Mouse (Mus musculus): ENCODE measurements around the gene 1700025G04Rik.

The 1700025G04Rik gene

DNA sequence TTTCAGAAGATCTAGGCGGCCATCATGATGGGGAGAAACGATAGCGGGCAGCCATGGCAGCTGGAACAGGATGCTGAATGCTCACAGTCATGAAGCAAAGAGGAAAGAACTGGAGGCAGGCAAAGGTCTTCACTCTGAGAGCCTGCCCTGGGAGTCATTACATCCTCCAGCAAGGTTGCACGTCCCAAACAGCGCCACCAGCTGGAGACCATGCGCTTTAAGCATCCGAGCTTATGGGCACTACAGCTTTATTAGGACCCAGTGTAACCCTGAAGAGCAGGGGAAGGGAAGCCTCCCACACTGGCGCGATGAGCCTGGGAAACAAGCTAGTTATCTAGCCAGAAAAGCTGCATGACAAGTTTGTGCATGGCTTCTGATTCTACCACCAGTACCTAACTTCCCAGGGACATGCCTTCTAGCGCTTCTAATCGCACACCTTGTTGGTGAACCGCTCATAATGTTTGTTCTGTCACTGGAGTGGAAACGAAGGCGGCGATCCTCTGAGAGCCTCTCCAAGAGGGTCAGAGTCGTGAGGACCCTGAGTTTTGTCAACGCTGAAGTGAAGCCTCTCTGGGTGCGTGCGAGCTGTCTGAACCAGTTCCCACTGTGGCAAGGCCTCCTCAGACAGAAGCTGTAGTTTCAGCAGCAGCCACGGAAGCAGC is 228.5 kb downstream of the 1700025G04Rik start:
- in situ Hi-C loops (cut with MboI, MseI) = no loop called here

DNA sequence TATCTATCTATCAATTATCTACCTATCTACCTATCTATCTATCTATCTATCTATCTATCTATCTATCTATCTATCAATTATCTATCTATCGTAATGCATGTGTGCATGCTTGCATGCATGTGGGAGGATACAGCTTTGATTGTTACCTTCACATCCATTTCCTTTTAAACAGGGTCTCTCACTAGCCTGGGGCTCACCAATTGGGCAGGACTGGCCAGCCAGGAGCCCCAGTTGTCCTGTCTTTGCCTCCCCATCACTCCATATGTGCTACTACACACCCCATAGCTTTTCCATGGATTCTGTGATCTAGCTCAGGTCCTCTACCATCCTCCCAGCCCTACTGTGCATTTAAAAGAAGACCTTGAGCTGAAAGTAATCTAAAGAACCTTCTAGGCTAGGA is 231.5 kb downstream of the 1700025G04Rik start:
- in situ Hi-C loops (cut with MboI, MseI) = no loop called here

DNA sequence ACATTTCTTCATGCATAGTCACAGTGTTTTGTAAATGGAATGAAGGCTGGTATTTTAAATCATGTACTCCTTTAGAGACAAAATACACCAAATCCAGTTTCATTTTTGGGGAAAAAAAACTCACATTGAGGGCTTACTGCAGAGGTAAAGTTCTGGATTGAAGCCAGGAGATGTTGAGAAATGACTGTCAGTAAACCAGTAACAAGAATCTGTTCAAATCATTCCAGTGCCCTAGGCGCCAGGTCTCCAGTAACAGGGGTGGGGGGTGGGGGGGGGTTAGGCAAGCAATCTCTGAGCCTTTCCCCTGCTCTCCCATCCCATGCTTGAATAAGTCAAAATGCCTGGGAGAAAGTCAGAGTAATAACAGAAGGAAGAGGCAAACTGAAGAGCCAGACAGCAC is 234.4 kb downstream of the 1700025G04Rik start:
- in situ Hi-C loops (cut with MboI, MseI) = no loop called here

DNA sequence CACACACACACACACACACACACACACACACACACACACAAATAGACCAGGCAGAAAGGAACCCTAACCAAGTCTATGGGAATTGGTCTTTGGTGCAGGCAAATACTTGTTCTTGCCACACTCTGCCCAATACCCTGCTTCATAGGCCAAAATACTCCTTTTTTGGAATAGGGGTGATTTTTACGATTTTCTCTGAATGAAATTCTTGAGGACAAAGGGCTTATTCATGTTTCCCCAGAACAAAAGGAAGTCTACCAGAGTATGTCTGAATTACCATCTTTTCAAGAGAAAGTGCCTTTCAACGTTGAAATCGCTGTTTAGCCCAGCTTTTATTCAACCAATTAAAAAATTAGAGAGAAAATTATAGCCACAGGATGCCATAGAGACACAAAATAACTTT is 237.9 kb downstream of the 1700025G04Rik start:
- in situ Hi-C loops (cut with MboI, MseI) = no loop called here

DNA sequence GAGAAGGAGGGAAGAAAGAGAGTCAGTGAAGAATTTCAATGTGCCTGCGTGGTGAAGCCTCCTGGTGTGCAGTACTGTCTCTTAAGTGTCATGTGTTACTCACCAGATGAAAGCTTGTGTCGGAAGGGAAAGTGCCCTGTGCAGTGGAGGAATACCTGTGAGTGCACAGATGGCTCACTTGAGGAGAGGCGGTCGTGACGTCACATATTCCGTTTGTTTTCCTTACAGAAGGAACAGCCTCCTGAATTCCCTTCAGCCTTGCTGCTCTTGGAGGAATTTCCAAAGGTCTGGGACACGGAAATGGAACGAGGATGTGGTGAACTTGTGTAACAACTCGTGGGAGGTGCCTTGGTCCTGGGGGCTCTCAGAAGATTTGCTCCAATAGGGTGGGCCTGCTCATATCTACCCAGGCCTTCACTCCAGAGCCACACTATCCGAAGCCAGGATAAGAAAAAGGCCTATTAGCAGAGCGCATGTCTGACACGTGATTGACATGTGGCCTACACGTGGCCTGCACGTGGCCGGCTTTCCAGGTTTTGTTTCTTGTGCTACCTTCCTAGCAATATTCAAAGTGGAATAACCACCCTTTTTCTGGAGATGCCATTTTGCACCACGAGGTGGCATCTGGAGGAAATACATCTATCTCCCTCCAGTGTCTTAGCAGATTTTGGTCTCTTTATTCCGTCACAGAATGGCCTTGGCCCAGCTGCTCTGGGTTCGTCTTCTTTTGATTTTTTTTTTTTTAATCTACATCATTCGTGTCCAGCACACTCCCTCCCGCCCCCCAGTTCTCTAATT is 238.7 kb downstream of the 1700025G04Rik start:
- in situ Hi-C loops (cut with MboI, MseI) = no loop called here

DNA sequence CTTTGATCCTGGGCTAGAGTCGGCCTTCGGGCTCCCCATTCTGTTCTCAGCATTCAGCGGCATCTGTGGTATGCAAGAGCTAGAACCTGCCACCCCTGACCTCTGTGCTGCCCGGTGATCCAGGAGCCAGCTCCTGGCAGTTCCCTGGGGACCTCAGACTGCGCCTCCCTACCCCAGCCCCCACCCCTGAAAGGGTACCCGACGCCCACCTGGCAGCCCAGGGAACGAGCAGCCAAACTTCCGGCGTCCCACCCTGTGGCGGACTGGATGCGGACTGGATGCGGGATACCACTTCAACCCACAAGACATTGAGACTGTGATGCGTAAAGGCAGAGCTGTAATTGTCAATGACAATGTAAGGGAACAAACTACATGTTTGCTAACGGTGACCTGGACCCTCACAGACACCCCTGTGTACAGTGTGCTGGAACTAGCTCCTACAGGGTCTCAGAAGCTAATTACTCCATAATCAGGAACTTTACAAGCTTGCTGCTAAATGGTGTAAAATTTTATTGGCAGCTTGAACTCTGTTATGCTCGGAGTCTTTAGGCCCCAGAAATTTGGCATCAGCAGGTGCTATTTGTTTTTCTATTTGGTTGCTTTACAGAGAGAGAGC is 239.8 kb downstream of the 1700025G04Rik start:
- in situ Hi-C loops (cut with MboI, MseI) = loop anchor here (25.0 kb wide), 1 partner anchor 512 kb away; no protein-coding TSS in a partner anchor

DNA sequence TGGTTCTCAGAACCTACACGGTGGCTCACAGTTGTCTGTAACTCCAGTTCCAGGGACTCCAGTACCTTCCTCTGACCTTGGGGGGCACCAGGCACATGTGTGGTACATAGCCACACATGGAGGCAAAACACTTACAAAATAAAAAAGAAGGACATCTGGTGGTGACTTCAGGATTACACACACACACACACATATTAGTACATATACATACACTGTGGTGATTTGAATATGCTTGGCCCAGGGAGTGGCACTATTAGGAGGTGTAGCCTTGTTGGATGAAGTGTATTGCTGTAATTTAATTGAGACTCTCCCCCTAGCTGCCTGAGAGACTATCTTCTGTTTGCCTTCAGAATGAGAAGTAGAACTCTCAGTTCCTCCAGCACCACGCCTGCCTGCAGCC is 241.6 kb downstream of the 1700025G04Rik start:
- in situ Hi-C loops (cut with MboI, MseI) = loop anchor here (25.0 kb wide), 1 partner anchor 514 kb away; no protein-coding TSS in a partner anchor

DNA sequence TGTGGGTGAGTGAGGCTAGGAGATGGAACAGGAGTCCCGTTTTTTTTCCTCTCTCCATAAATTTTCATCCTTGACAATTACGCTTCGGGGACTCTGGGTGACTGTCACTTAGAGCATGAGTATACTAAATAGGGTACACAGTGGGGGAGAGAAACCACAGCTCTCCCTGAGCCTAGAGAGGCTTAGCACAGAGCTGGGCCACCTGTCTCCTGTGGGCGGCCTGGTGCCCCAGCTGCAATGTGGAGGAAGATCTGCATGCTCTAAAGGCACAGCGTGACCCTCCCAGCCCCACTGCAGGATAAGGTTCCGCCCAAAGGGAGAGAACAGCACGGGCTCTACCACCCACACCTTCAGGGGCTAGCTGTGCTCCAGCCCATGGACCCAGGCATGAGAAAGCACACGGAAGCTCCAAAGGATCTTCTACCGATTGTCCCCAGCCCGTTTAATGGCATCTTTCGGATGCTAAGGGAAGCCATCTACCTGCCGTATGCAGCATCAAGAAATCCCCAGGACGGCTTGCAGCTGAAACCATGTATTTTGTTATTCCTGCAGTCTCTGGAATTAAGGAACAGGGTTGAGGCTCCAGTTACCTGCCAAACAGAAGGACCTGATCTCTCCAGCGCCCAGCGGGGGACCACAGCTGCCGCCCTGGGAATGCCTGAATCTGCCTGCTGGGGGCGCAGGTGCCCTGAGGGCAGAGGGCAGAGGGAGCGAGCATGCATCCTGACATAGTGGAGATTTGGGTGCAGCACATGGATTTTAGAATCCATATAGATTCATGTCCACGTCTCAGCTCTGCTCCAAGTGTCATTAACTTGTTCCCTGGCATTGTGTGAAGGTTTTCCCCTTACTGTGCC is 243.8 kb downstream of the 1700025G04Rik start:
- in situ Hi-C loops (cut with MboI, MseI) = loop anchor here (25.0 kb wide), 1 partner anchor 516 kb away; no protein-coding TSS in a partner anchor

DNA sequence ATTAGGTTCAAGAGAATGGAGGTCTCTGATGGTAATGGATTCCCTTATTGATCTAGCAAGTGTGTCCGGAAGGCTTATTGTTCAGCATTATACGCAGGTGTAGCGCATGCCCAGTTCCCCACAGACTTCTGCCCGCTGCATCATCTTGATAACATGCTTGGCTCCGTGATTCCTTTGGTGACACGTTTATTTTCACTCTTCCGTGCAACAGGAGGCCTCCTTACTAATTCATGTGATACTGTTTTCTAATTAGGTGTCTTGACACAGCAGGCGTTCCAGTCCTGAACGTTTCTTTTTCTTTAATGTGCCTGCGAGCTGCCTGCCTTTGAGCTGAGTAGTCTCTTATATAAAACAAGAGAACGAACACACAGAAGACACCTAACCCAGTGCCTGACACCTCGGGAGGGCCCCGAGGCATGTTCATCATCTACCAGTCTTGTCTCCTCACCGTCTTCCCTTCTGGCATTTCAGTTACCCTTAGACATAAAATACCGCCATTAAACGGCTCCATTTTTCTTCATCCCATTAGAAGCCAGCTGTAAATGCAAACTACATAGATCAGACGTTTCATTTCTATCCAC is 244.6 kb downstream of the 1700025G04Rik start:
- in situ Hi-C loops (cut with MboI, MseI) = loop anchor here (25.0 kb wide), 1 partner anchor 517 kb away; no protein-coding TSS in a partner anchor

DNA sequence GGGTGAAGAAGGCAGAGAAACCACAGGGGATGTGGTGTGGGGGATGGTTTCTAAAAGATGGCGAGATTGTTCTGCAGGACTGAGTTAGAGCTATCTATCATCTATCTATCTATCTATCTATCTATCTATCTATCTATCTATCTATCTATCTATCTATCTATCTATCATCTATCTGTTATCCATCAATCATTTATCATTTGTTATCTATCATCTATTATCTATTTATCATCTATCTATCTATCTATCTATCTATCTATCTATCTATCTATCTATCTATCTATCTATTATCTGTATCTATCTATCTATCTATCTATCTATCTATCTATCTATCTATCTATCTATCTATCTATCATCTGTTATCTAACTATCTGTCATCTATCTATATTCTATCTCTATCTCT is 249.6 kb downstream of the 1700025G04Rik start:
- in situ Hi-C loops (cut with MboI, MseI) = loop anchor here (25.0 kb wide), 1 partner anchor 522 kb away; no protein-coding TSS in a partner anchor

DNA sequence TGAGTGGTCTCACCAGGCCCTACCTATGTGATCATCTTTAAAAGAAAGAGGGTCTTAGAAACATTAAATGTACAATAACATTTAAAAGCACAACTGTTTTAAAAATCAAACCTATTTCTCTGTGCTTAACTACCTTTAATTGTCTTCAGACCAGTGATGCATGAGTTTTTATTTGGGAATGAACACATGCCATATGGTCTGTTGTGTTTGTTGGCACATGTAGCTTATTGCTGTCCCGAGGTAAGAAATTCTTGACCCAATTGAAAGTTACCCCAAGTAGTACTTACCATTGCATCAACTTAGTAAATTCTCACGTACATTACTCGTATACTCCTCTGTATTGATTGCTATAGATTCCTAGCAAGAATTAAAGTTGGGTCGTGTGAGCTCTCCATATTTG is 254.7 kb downstream of the 1700025G04Rik start:
- in situ Hi-C loops (cut with MboI, MseI) = loop anchor here (25.0 kb wide), 1 partner anchor 527 kb away; no protein-coding TSS in a partner anchor

DNA sequence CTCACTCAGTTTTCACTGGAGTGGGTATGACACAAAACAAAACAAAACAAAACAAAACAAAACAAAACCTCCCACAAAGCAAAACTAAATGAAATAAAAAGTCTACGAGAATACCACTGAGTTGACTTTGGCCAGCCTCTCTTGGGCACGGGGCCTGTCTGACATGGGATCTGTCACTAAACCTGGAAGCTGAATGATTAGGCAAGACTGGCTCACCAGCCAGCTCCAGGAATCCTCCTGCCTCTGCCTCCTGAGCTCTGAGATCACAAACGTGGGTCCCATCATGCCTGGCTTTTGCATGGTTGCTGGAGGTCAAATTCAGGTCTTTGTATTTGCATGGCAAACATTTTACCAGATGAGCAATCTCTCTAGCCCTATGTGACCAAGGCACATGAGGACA is 258.1 kb downstream of the 1700025G04Rik start:
- in situ Hi-C loops (cut with MboI, MseI) = loop anchor here (5.0 to 25.0 kb wide), 2 partner anchors 346 to 531 kb away; no protein-coding TSS in a partner anchor

DNA sequence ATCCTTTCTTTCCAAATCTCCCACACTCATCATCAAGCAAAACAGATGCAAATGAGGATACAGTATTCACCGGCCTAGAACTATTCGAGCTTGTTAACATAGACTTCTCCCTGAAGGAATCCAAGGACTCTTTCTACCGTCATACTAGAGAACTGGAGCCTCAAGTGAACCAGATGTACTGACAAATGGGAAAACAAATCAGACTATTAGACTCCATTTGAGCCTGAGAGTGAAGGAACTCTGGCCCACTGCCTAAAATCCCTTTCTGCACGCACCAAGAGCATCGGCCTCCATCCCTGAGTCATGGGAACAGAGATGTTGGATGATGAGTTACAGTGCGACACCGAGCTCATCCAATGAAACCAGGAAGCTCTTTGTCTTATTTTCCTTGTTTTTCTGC is 264.9 kb downstream of the 1700025G04Rik start:
- in situ Hi-C loops (cut with MboI, MseI) = loop anchor here (10.0 to 25.0 kb wide), 2 partner anchors 537 to 680 kb away; no protein-coding TSS in a partner anchor

DNA sequence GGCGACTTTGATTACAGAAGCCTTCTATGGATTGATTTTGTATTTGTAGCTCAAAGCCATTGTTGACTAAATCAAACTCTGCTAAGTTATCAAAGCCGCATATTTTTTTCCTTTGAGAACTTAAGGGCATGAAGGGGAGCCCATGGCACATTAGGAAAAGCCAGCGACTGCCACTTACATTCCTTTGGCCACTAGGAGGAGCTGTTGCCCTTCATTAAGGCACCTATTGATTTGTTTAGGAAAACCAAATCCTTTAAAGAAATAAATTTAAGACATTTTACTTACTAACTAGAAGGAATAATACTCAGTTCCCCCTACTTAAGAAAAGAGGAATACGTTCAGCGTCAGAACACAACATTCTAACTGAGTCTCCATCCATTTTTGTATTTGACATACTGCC is 269.5 kb downstream of the 1700025G04Rik start:
- in situ Hi-C loops (cut with MboI, MseI) = loop anchor here (10.0 kb wide), 1 partner anchor 684 kb away; no protein-coding TSS in a partner anchor

DNA sequence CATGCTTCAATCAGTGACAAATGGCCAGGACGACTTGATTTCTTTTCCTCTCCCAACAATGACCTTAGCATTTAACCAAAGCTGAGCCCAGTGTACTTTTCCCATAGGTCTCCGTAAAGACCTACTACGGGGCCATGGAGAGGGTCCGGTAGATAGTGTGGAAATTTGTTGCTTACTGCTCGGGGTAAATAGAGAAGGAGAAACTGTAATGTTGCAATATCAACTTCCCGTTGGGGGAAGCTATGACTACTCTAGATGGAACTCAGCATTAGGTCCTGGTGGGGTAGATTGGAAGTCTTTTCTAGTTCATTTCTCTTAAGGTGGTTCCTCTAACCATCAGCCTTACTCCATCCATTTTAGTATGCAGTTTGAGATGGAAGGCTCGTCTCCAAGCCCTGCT is 270.7 kb downstream of the 1700025G04Rik start:
- in situ Hi-C loops (cut with MboI, MseI) = no loop called here

DNA sequence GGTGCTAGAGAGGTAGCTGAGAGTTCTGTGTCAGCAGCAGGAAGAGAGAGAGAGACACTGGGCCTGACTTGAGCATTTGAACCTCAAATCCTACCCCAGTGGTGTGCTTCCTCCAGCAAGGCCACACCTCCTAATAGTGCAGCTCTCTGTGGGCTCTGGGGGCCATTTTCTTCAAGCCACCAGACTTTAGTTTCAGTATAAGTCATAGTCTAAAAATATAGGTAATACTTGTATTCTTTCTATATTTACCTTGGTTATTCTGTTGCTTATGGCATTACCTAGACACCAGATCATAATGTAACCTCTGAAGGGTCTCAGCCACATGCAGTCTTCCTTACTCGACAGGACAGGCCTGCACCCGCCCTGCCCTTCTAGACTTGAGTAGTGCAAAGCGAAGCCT is 273.9 kb downstream of the 1700025G04Rik start:
- in situ Hi-C loops (cut with MboI, MseI) = no loop called here

DNA sequence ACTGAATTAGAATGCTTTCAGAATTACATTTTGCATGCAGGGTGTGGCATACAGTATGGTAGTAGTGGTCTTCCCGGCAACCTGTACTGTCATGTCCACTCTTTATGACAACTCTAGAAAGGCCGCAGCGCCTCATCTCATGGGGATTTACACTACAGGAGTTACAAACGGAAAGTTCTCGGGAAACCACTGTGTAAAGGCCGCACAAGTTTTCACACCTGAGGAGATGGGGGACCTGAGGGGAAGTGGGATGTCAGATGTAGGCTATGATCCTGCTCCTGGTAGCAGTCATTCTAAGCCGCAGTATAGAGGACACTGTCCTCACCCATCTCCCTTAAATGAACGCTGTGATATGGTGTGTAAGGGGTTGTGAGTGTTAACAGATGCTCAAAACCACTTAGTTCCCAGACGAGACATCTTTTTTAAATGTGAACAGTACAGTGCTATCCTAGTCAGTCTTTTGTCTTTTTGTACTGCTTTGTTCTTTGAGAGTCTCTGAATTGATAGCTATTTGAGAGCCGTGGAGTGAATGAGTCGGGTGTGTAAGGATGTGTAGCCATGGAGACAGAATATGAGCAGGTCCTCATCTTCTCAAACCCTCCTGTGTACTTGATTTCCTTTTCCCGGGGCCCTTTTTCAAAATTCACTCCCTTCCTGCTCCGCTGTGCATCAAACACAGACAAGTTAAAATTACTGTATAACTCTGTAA is 277.8 kb downstream of the 1700025G04Rik start:
- in situ Hi-C loops (cut with MboI, MseI) = no loop called here

DNA sequence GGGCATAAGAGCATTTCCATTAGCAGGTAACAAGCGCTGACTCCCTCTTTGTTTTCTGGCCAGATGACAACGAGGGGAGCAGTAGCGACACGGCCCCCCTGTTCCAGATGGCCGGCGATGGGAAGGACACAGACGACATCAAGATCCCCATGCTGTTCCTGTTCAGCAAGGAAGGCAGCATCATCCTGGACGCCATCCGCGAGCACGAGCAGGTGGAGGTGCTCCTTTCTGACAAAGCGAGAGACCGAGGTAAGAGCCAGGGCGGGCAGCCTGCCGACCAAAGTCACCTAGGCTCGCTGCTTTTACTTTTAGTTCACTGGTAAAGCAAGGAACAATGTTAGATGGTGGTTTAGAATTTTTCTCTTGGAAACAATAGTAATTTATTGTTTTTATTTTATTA is 278.5 kb downstream of the 1700025G04Rik start:
- in situ Hi-C loops (cut with MboI, MseI) = no loop called here

DNA sequence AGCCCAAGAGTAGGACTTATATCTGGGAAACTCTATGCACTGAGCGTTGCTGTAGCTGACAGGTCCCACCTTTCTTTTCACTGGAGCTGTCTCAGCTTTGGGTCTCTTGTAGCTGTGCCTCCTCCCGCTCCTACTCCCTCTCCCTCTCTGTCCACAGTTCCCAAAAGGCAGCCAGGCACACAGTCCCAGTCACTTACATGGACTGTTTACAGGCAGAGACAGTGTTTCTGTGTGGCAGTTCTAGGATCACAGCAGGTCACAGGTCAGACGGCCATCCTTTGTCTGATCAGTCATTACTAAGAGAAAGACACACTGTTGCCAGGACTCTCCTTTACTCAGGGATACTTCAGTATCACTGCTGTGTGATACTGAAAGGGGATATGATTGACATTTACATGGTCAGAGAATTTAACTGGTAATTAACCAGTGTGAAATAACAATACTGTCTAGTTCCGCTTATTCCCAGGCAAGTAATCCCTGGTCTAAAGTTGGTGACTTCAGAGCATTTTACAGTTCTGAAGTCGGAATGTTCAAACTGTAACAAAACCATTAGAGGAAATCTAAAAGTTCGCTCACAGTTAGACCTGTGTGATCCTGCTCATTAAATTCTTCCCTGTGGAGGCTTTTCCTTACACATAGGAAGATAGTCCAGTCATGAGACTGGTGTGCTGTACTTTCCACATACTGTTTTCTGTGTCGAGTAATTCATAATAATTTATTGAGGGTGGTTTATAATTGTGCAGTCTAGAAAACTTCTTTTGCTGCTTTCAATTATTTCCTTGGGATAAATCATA is 279.1 kb downstream of the 1700025G04Rik start:
- in situ Hi-C loops (cut with MboI, MseI) = no loop called here
